Mouse (Mus musculus): ENCODE measurements around the gene Scmh1.

Gene Scmh1

DNA sequence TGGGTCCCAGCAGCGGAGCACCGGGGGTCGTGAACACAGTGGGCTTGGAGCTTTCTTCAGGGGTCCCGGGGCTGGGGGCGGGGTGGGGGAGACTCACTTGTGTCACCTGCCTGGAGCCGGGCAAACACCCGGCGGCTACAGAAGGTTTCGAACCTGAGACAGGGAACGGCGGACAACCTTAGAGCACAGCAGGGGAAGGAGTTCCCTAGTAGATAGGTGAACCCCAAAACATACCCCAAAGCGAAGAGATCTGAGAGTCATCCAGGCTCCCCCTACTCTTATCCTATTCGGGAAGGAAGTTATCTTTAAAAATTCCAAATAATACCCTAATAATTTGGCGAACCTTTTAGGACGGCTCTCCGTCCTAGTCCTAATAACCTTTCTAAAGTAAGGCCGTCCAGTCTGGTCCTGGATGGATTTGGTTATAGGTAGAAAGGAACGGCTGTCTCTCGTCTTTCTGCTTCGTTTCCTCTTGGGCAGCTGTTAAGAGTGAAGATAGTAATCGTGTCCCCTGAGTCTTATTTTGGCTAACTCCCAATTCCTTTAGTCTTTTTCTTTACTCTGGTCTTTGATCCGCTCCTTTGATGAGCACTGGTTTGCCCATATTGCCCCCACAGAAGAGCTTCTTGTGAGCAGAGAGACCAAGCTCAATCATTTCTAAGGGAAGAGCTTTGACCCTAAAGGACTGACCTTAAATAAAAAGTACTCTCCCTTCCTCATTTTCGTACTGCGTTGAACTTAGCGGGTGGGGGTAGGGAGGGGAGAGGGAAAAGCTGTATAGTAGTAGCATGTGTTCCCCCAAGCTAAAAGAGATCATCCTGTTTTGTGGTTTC lies 941 bp downstream of the Scmh1 start:
- DNase-seq (ENCODE audit: low spot score in 2 of 2): no peak

DNA sequence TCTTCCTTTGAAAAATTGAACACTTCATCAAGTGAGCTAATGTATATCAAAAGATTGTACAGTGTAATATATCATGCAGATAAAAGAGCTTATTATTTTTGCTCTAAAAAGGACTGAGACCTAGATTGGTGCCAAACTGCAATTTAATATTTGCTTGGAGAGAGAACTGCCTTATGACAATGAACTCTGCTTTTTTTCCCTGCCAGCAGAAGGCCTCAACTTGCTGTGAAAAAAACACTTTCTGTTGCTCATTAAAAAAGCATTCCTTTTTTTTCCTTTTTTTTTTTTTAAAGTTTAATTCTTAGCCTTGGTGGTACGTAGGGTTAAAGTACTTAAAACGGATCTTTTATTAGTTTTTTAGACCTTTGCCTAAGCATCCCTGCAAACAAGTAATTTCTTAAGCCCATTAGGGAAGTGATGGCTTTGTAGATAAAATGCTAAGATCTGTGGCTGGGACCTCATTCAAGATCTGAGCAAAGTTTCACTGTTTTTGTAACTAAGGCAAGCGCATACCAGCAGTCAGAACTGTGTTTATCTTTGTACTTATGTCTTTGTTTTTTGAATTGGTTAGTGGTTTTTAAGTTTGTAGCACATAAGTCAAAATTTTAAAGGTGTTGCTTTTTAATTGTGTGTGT lies 1.7 kb downstream of the Scmh1 start:
- DNase-seq (ENCODE audit: low spot score in 2 of 2): no peak

- no peak for DNase-seq (ENCODE audit: low spot score in 2 of 2)
Observed at GRCm38 (mm10) chr4:120418053-120418452, 13.0 kb downstream of the Scmh1 start.

DNA sequence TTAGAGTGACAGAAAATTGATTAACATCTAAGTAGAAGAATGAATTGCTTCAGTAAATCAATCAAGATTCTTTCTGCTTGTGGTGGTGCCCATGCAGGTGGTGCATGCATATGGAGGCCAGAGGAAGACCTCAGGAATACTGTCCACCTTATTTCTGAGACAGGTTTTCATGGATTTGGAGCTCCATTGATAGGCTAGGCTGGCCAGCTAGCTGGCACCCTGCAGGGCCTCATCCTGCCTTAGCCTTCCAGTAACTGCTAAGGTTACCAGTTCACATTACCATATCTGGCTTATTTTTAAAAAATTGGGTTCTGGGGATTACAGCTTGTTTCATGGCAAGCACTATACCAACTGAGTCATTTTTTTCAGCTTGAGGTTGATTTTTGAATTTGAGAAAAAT lies 15.1 kb downstream of the Scmh1 start:
- DNase-seq (ENCODE audit: low spot score in 2 of 2): no peak

DNA sequence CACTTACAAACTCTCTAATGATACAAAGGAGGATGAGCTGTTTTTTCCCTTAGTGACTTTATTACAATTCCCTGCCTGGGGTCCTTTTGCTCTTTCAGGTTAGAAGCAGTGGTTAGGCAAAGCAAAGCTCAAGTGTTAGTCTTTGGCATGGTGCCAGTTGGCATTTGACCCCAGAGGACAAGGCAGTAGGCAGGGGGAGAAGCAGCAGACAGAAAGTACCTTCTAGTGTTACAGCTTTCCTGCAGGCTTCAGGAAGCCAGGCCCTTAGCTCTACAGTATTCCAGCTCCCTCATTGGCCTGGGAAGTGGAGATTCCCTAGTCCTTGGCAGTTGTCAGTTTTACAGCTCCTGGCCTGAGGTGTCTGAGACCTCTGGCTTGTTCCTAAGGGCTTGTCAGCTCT lies 15.6 kb downstream of the Scmh1 start:
- no peak for DNase-seq (ENCODE audit: low spot score in 2 of 2)

DNA sequence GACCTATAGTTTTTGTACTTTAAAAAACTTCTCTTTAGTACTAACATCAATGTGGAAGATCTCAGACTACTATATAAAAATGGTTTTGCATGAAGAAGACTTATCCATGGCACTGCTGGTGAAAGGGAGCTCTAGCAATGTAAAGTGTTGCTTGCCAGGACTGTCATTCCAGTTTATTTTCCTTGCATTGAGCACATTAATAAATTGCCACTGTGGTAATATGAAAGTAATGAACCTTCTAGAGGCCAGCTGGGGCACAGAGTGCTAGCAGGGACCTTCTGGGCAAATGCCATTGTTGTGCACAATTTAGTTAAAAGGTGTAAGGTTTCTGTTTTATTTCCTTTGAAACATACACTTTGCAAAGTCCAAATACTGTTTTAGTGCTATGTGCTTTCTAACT lies 25.5 kb downstream of the Scmh1 start:
- no peak for DNase-seq (ENCODE audit: low spot score in 2 of 2)

- no peak for DNase-seq (ENCODE audit: low spot score in 2 of 2)
Observed at GRCm38 (mm10) chr4:120432599-120433373, 27.7 kb downstream of the Scmh1 start.

DNA sequence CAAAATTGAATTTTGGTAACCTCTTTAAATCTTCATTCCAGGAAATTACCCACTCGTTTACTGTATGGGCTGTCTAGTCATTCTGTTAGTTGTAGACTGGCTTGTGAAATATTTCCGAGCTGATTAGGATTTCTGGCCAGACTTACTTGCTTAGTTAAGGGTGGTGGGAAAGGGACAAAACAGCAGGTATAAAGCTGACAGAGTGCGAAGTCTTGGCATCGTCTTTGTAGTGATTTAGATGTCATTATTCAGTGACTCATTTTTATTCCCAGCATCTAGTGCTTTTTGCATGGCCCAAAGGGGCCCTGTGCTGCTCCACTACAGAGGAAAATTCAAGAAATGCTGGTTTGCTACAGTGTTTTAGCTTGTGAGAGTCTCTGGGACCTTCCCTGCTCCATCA lies 56.7 kb downstream of the Scmh1 start:
- DNase-seq (ENCODE audit: low spot score in 2 of 2): no peak

- DNase-seq (ENCODE audit: low spot score in 2 of 2): no peak
Observed at GRCm38 (mm10) chr4:120472946-120473345, 67.9 kb downstream of the Scmh1 start.

DNA sequence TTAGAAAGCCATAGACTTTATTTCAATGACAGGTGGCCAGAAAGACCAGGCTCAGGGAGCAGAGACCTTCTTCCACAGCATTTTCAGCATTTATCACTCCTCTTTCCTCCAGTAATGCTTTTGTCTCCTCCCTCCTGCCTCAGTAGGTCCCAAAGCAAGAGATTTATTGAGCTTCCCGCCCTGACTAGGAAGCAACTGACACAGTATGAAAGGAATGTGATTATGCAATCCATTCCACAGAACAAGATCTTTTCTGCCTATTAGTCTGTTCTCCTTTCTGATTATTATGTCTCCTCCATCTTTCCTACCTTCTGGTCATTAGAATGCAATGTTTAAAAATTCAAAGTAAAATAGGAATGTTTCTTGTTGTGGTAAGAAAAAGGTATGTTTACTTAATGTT lies 82.6 kb downstream of the Scmh1 start:
- DNase-seq (ENCODE audit: low spot score in 2 of 2): no peak

DNA sequence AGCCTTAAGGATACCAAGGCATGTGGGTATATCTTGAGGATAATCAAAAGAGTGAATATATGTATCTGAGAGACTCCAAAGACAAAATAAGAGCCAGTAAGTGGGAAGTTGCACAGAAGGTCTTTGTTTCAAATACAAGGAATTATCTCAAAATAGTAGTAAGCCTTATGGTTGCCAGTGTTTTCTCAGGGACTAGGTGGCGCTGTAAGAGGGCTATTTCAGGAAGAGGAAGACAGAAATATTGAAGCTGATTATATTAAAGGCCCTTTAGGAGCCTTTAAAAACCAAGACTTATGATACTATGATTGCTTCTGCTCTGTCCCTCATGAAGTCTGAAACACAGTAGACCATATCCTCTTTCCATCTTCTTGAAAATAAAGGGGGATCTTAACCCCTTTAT lies 101.9 kb downstream of the Scmh1 start:
- DNase-seq (ENCODE audit: low spot score in 2 of 2): no peak

DNA sequence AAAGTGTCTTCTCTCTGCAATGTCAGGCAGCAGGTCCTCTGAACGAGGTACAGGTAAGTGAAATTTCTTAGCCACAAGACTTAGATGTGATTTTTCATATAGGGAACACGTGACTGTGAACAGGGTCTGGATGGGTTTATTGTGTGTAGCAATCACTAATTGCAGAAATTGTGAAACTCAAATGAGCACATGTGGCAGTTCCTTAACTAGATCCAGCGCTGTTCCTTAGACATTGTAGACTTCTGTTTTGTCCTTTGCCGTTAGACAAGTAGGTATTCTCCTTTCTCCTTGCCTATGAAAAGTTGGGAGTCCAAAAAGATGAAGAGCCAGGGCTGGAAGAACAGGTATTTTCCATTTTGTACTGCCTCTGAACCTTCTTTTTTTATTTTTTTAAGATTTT lies 106.1 kb downstream of the Scmh1 start:
- DNase-seq (ENCODE audit: low spot score in 2 of 2): no peak

- no peak for DNase-seq (ENCODE audit: low spot score in 2 of 2)
Observed at GRCm38 (mm10) chr4:120514366-120514765, 109.3 kb downstream of the Scmh1 start.

- no peak for DNase-seq (ENCODE audit: low spot score in 2 of 2)
Observed at GRCm38 (mm10) chr4:120516491-120516890, 111.4 kb downstream of the Scmh1 start.

- no peak for DNase-seq (ENCODE audit: low spot score in 2 of 2)
Observed at GRCm38 (mm10) chr4:120516907-120517306, 111.8 kb downstream of the Scmh1 start.

- no peak for DNase-seq (ENCODE audit: low spot score in 2 of 2)
Observed at GRCm38 (mm10) chr4:120517335-120517734, 112.3 kb downstream of the Scmh1 start.

GRCm38 (mm10) chr4:120521761-120522160 lies 116.7 kb downstream of the Scmh1 start:
- no peak for DNase-seq (ENCODE audit: low spot score in 2 of 2)

- no peak for DNase-seq (ENCODE audit: low spot score in 2 of 2)
Observed at GRCm38 (mm10) chr4:120522351-120522750, 117.3 kb downstream of the Scmh1 start.

GRCm38 (mm10) chr4:120523092-120523491 lies 118.0 kb downstream of the Scmh1 start:
- DNase-seq (ENCODE audit: low spot score in 2 of 2): no peak

- DNase-seq (ENCODE audit: low spot score in 2 of 2): no peak
Observed at GRCm38 (mm10) chr4:120528171-120528570, 123.1 kb downstream of the Scmh1 start.

GRCm38 (mm10) chr4:120531986-120532385 lies 126.9 kb downstream of the Scmh1 start, which contains the start of gene Slfnl1:
Gene Slfnl1 (plus strand): TSS chr4:120532231.
- no peak for DNase-seq (ENCODE audit: low spot score in 2 of 2)

- DNase-seq (ENCODE audit: low spot score in 2 of 2): no peak
Observed at GRCm38 (mm10) chr4:120538664-120539063, 133.6 kb downstream of the Scmh1 start.

GRCm38 (mm10) chr4:120544896-120545295 lies 139.8 kb downstream of the Scmh1 start:
- no peak for DNase-seq (ENCODE audit: low spot score in 2 of 2)

Data from frontal cortex, postnatal 36 days (tissue).